Mouse (Mus musculus) heart, postnatal 4 days (tissue): ENCODE results near the gene Pde4b. TPM values are rescaled to one million over a fixed set of nuclear protein-coding genes. Genes with fewer than 3 reads are reported as not detected.
A peak's percentile ranks its signal among the peaks of the same experiment; 100 is the strongest.

Experiments
- DNase-seq: peaks from one replicate; pipeline ENCODE4 v3.0.0; 2021
- total RNA-seq, 2 experiments: library from RNA; stranded (reverse); gene quantifications; 2 replicates each; pipeline ENCODE4 v1.2.3; 2021

Pde4b gene
- total RNA-seq, 2 experiments from 2014 or later, result 67.2 to 72.1 TPM

- no peak for DNase-seq
Measured at GRCm38 (mm10) chr4:102579746-102580145, 492.4 kb downstream of the Pde4b start.

- peak; percentile 2 for DNase-seq
Measured at GRCm38 (mm10) chr4:102582165-102582749, 494.9 kb downstream of the Pde4b start.

- DNase-seq, result peak; percentile 2
Measured at GRCm38 (mm10) chr4:102582963-102583362, 495.6 kb downstream of the Pde4b start.

- DNase-seq, result peak; percentile 1
Measured at GRCm38 (mm10) chr4:102583469-102583868, 496.1 kb downstream of the Pde4b start.

GRCm38 (mm10) chr4:102584601-102585265 lies 497.4 kb downstream of the Pde4b start:
- DNase-seq, result peak; percentile 5

GRCm38 (mm10) chr4:102585541-102585940 lies 498.2 kb downstream of the Pde4b start:
- no peak for DNase-seq

- DNase-seq, result peak; percentile 3
Measured at GRCm38 (mm10) chr4:102586787-102587186, 499.4 kb downstream of the Pde4b start.

- peak; percentile 52 for DNase-seq
Measured at GRCm38 (mm10) chr4:102588668-102589455, 501.5 kb downstream of the Pde4b start.

GRCm38 (mm10) chr4:102589537-102590031 lies 502.2 kb downstream of the Pde4b start:
- no peak for DNase-seq

- DNase-seq, result no peak
Measured at GRCm38 (mm10) chr4:102591798-102592197, 504.5 kb downstream of the Pde4b start.

- DNase-seq, result no peak
Measured at GRCm38 (mm10) chr4:102592541-102592940, 505.2 kb downstream of the Pde4b start.

- no peak for DNase-seq
Measured at GRCm38 (mm10) chr4:102593631-102594030, 506.3 kb downstream of the Pde4b start.

GRCm38 (mm10) chr4:102594506-102594905 lies 507.2 kb downstream of the Pde4b start:
- no peak for DNase-seq

GRCm38 (mm10) chr4:102603968-102604367 lies 516.6 kb downstream of the Pde4b start:
- DNase-seq, result no peak

GRCm38 (mm10) chr4:102605231-102605630 lies 517.9 kb downstream of the Pde4b start:
- no peak for DNase-seq

- no peak for DNase-seq
Measured at GRCm38 (mm10) chr4:102605722-102606341, 518.5 kb downstream of the Pde4b start.

- DNase-seq, result no peak
Measured at GRCm38 (mm10) chr4:102606825-102607224, 519.5 kb downstream of the Pde4b start.

- no peak for DNase-seq
Measured at GRCm38 (mm10) chr4:102607744-102608416, 520.5 kb downstream of the Pde4b start.

GRCm38 (mm10) chr4:102612596-102612995 lies 525.3 kb downstream of the Pde4b start:
- no peak for DNase-seq

GRCm38 (mm10) chr4:102617774-102618173 lies 530.4 kb downstream of the Pde4b start:
- DNase-seq, result no peak

- no peak for DNase-seq
Measured at GRCm38 (mm10) chr4:102618609-102619008, 531.3 kb downstream of the Pde4b start.
